Mouse (Mus musculus) G1E (cell line): Measurements from ENCODE around the gene 2010111I01Rik.

Experiments
- CTCF ChIP-seq: IDR thresholded peaks from 2 replicates; pipeline ENCODE4 v1.5.1; 2012; ENCODE audit warnings: low read depth, low read length, inconsistent platforms, mixed read lengths
- GATA1 ChIP-seq: IDR thresholded peaks from 2 replicates; pipeline ENCODE4 v1.6.1; 2012; ENCODE audit warnings: borderline replicate concordance, low read length, inconsistent platforms, mixed read lengths
- GATA2 ChIP-seq: IDR thresholded peaks from 2 replicates; pipeline ENCODE4 v1.6.1; 2012; ENCODE audit warnings: low read depth, low read length, inconsistent platforms, borderline replicate concordance
- POLR2AphosphoS5 ChIP-seq: IDR thresholded peaks from 2 replicates; pipeline ENCODE4 v1.6.1; 2012; ENCODE audit warnings: low read depth, low read length, inconsistent platforms; ENCODE audit not compliant: insufficient replicate concordance
- TAL1 ChIP-seq: conservative IDR thresholded peaks from 2 replicates; pipeline ENCODE4 v1.6.1; 2012; ENCODE audit warnings: low read depth, low read length, inconsistent platforms, mixed read lengths

DNA sequence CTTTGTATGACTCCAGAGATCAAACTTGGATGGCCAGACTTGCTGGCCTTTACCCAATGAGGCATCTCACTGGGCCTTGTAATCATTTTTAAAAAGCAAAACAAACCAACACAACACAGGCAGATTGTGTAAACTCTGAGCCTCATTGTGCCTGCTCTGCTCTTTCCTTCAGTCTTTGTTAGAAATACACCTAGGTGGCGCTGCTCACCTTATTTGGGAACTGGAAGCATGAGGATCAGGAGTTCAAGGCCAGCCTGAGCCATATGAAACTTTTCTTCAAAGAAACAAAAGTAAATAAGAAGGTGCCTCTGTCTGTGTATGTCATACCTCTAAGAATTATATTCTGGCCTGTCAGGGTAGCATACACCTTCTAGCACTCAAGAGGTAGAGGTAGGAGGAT, 172.1 kb downstream of the 2010111I01Rik start:
- TF ChIP-seq CTCF, result no peak
- no peak for TF ChIP-seq GATA1
- no peak for TF ChIP-seq POLR2AphosphoS5
- no peak for TF ChIP-seq TAL1
- no peak for TF ChIP-seq GATA2
